Mouse (Mus musculus) brain, embryonic 14.5 days (tissue): ENCODE measurements around the gene Spaca7. TPM values are rescaled to one million over a fixed set of nuclear protein-coding genes. Genes with fewer than 3 reads are reported as not detected.

Source experiments
- DNase-seq: peaks from one replicate; pipeline ENCODE4 v3.0.0-alpha.2; 2011; ENCODE audit warnings: low read depth
- CTCF ChIP-seq: fragments of 200-500 bp; IDR thresholded peaks from 2 replicates; pipeline ENCODE4 v1.5.1; 2012; ENCODE audit warnings: inconsistent platforms, mild to moderate bottlenecking, moderate library complexity, borderline replicate concordance; ENCODE audit not compliant: insufficient read depth, insufficient read length; ENCODE audit errors: extremely low read depth
- POLR2A ChIP-seq: fragments of 200-500 bp; IDR thresholded peaks from 2 replicates; pipeline ENCODE4 v1.6.1; 2012; ENCODE audit warnings: mild to moderate bottlenecking, inconsistent platforms, borderline replicate concordance; ENCODE audit not compliant: poor library complexity, insufficient read depth, insufficient read length, severe bottlenecking; ENCODE audit errors: extremely low read depth
- polyA plus RNA-seq: library from polyadenylated mRNA; depleted of rRNA; stranded (reverse); fragments of >200 nt; gene quantifications from 2 replicates; pipeline ENCODE4 v1.2.3, GENCODE M21; 2012; rRNA removed

Gene Spaca7
- polyA plus RNA-seq, result not detected in 2 replicates

GRCm38 (mm10) chr8:12572814-12573534 is at the start of gene Spaca7:
Gene Spaca7 (plus strand): TSS chr8:12573029.
- no peak for DNase-seq
- TF ChIP-seq POLR2A (no peak), CTCF (no peak)

GRCm38 (mm10) chr8:12524279-12524678 is 48.5 kb upstream of the Spaca7 start:
- DNase-seq, result no peak
- TF ChIP-seq POLR2A (no peak), CTCF (no peak)

GRCm38 (mm10) chr8:12528659-12529058 is 44.2 kb upstream of the Spaca7 start:
- no peak for TF ChIP-seq CTCF
- no peak for TF ChIP-seq POLR2A
- DNase-seq, result no peak

GRCm38 (mm10) chr8:12535617-12536016 is 37.2 kb upstream of the Spaca7 start:
- DNase-seq, result peak; percentile 82
- TF ChIP-seq POLR2A (no peak), CTCF (no peak)

- TF ChIP-seq CTCF (no peak), POLR2A (no peak)
- DNase-seq, result peak; percentile 36
These were observed 36.5 kb upstream of the Spaca7 start for GRCm38 (mm10) chr8:12536306-12536705.

- TF ChIP-seq POLR2A (no peak), CTCF (no peak)
- DNase-seq, result peak; percentile 46
These were observed 27.6 kb upstream of the Spaca7 start for GRCm38 (mm10) chr8:12545236-12545635.

GRCm38 (mm10) chr8:12545671-12546070 is 27.2 kb upstream of the Spaca7 start:
- TF ChIP-seq CTCF (no peak), POLR2A (no peak)
- DNase-seq, result no peak

- no peak for DNase-seq
These were observed 25.2 kb upstream of the Spaca7 start for GRCm38 (mm10) chr8:12547466-12548220.

GRCm38 (mm10) chr8:12548255-12548654 is 24.6 kb upstream of the Spaca7 start:
- peak; percentile 96 for DNase-seq
- TF ChIP-seq POLR2A (no peak), CTCF (no peak)

More at GRCm38 (mm10) chr8:12547466-12548220, 25.2 kb upstream of the Spaca7 start:
- no peak for TF ChIP-seq POLR2A
- no peak for TF ChIP-seq CTCF

GRCm38 (mm10) chr8:12548680-12549079 is 24.1 kb upstream of the Spaca7 start:
- no peak for DNase-seq
- TF ChIP-seq POLR2A, result no peak
- TF ChIP-seq CTCF, result no peak

GRCm38 (mm10) chr8:12555515-12556145 is 17.2 kb upstream of the Spaca7 start:
- peak; percentile 31 for DNase-seq
- TF ChIP-seq POLR2A (no peak), CTCF (peak; percentile 31; the same call in 1 of the 2 replicates)
